In the genomic region with DNA sequence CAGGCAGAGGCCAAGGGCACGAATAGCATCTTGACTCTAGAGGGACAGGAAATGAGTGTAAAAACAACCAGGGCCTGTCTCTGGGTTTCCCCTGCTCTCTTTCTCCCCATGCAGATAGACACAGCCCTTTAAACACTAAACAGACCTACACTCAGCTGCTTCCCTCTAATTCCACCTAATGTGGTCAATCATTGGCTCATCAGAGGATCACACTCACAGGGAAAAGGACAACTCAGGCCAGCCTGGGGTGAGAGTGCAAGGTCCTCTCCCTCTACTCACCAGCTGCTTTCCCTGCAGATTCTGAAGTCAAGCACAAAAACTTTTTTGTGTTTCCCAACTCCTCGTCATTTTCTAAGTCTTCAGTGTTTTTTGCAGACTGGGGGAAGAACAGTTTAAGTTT, we compare ENCODE assay signal across 29 mouse cellular contexts. TPM values are rescaled to one million over a fixed set of nuclear protein-coding genes. Genes with fewer than 3 reads are reported as not detected.
DNase-seq lines count a peak whose midpoint lies in the region; ATAC-seq and TF ChIP-seq lines count a peak whose summit lies in the region.
"Had no signal": no experiment of that assay in that cellular context is flagged by ENCODE, and none has a peak within 500 bp of the region (broad histone marks: within the 10 kb centered on the region; RNA-seq: fewer than 3 reads in every experiment).

No protein-coding gene starts in this region.

- no peak overlapping the region for H3K27ac ChIP-seq in liver, embryonic 16.5 days (ENCODE audit: low read length)
- no peak overlapping the region for H3K27ac ChIP-seq in liver, postnatal 0 days (ENCODE audit: low read depth)
- H3K27ac ChIP-seq in kidney, adult 2 months (ENCODE audit: insufficient read depth, low read depth, low read length), result peak overlapping the region; percentile 36; the same call in 1 of the 2 replicates
- no peak overlapping the region for H3K27ac ChIP-seq in kidney, embryonic 15.5 days
- no peak overlapping the region for H3K27ac ChIP-seq in intestine, embryonic 15.5 days
- H3K27ac ChIP-seq: forebrain, embryonic 13.5 days; hindbrain, embryonic 13.5 days; midbrain, embryonic 10.5 days; neural tube, embryonic 12.5 days; stomach, embryonic 15.5 days had no signal

- TF ChIP-seq CTCF in liver, postnatal 0 days (IDR thresholded peaks at IDR 0.05; ENCODE audit: low read depth), result no peak
- no peak for TF ChIP-seq CTCF in kidney, adult 2 months (conservative IDR thresholded peaks at IDR 0.05; ENCODE audit: insufficient read depth, insufficient read length, low read depth, low read length)

- H3K4me2 ChIP-seq in liver, embryonic 16.5 days (ENCODE audit: low read depth, low read length), result no peak overlapping the region
- no peak overlapping the region for H3K4me2 ChIP-seq in liver, postnatal 0 days (ENCODE audit: low read depth, low read length)
- no peak overlapping the region for H3K4me2 ChIP-seq in kidney, embryonic 15.5 days
- H3K4me2 ChIP-seq in intestine, embryonic 15.5 days (replicated peaks), result no peak overlapping the region
- H3K4me2 ChIP-seq: forebrain, embryonic 13.5 days; heart, embryonic 11.5 days; hindbrain, embryonic 13.5 days; liver, embryonic 11.5 days; lung, embryonic 14.5 days; neural tube, embryonic 12.5 days; stomach, embryonic 15.5 days had no signal

- no peak overlapping the region for H3K9ac ChIP-seq in liver, embryonic 16.5 days (ENCODE audit: low read depth, low read length)
- no peak overlapping the region for H3K9ac ChIP-seq in liver, postnatal 0 days (replicated peaks)
- H3K9ac ChIP-seq in kidney, embryonic 15.5 days, result no peak overlapping the region
- H3K9ac ChIP-seq in intestine, embryonic 15.5 days, result no peak overlapping the region
- H3K9ac ChIP-seq: forebrain, embryonic 13.5 days; hindbrain, embryonic 13.5 days; lung, embryonic 14.5 days; neural tube, embryonic 12.5 days; stomach, embryonic 15.5 days had no signal

- no peaks in the 10 kb centered on the region for H3K27me3 ChIP-seq in liver, embryonic 16.5 days (ENCODE audit: control insufficient read depth, insufficient read depth, low read depth, low read length)
- no peaks in the 10 kb centered on the region for H3K27me3 ChIP-seq in liver, postnatal 0 days (ENCODE audit: insufficient read depth, low read length)
- no peaks in the 10 kb centered on the region for H3K27me3 ChIP-seq in kidney, adult 2 months (replicated peaks; ENCODE audit: control insufficient read depth, insufficient read depth, low read length)
- no peaks in the 10 kb centered on the region; the same call in 1 of the 2 replicates for H3K27me3 ChIP-seq in kidney, embryonic 15.5 days
- no peaks in the 10 kb centered on the region for H3K27me3 ChIP-seq in intestine, embryonic 15.5 days (replicated peaks)
- H3K27me3 ChIP-seq: forebrain, embryonic 13.5 days; hindbrain, embryonic 13.5 days; neural tube, embryonic 12.5 days; stomach, embryonic 15.5 days had no signal

- no peaks in the 10 kb centered on the region for H3K4me1 ChIP-seq in liver, embryonic 16.5 days (ENCODE audit: control insufficient read depth, low read depth, low read length)
- no peaks in the 10 kb centered on the region for H3K4me1 ChIP-seq in liver, postnatal 0 days (ENCODE audit: insufficient read depth)
- H3K4me1 ChIP-seq in kidney, adult 2 months (ENCODE audit: control insufficient read depth, insufficient read depth, low read length), result peaks cover 2% of the 10 kb centered on the region; the same call in 1 of the 2 replicates
- no peaks in the 10 kb centered on the region for H3K4me1 ChIP-seq in kidney, embryonic 15.5 days
- H3K4me1 ChIP-seq in intestine, embryonic 15.5 days (replicated peaks), result no peaks in the 10 kb centered on the region
- H3K4me1 ChIP-seq: forebrain, embryonic 13.5 days; hindbrain, embryonic 13.5 days; midbrain, embryonic 10.5 days; neural tube, embryonic 12.5 days; stomach, embryonic 15.5 days had no signal

- no peak for DNase-seq in liver, postnatal 0 days
- peak; percentile 87 for DNase-seq in kidney, adult 2 months
- DNase-seq in kidney, postnatal 25 days, result peak; percentile 56 to 79
- no peak for DNase-seq in gastrocnemius, adult 8-10 months (ENCODE audit: low spot score in 2 of 2)
- no peak for DNase-seq in cerebellum, postnatal 4 days (ENCODE audit: low spot score in 2 of 2)
- DNase-seq: adrenal gland, adult 2 months; adrenal gland, postnatal 36 days; B cell, adult 2 months; cerebellum, adult 2 months; cerebellum, postnatal 14 days; gastrocnemius, postnatal 36 days; heart, adult 18-20 months; heart, postnatal 36 days; lung, embryonic 14.5 days; lung, postnatal 14 days; right cerebral cortex, adult 18-20 months had no signal

- no peak for TF ChIP-seq POLR2A in kidney, adult 2 months (IDR thresholded peaks at IDR 0.05; ENCODE audit: low read depth, low read length)

- peak; percentile 37; the same call in 1 of the 2 replicates for ATAC-seq in liver, embryonic 16.5 days (ENCODE audit: low read depth)
- no peak for ATAC-seq in liver, postnatal 0 days
- ATAC-seq in kidney, embryonic 15.5 days (replicated peaks; ENCODE audit: low FRiP score), result peak; percentile 78; the same call in 1 of the 2 replicates
- no peak for ATAC-seq in intestine, embryonic 15.5 days
- ATAC-seq: activated CD4-positive, CD25-positive, alpha-beta regulatory T cell, adult 4 months; forebrain, embryonic 13.5 days had no signal

- H3K4me3 ChIP-seq in liver, embryonic 16.5 days (ENCODE audit: low read depth, low read length), result no peak overlapping the region
- no peak overlapping the region for H3K4me3 ChIP-seq in liver, postnatal 0 days (ENCODE audit: low read depth, low read length)
- no peak overlapping the region for H3K4me3 ChIP-seq in kidney, adult 2 months (ENCODE audit: insufficient read depth, low read depth, low read length)
- H3K4me3 ChIP-seq in kidney, embryonic 15.5 days (replicated peaks), result no peak overlapping the region
- H3K4me3 ChIP-seq in intestine, embryonic 15.5 days (replicated peaks), result no peak overlapping the region
- H3K4me3 ChIP-seq: forebrain, embryonic 13.5 days; hindbrain, embryonic 13.5 days; midbrain, embryonic 10.5 days; myocyte; neural tube, embryonic 12.5 days; stomach, embryonic 15.5 days had no signal

- no peaks in the 10 kb centered on the region for H3K9me3 ChIP-seq in liver, embryonic 16.5 days (replicated peaks; ENCODE audit: control insufficient read depth, low read length)
- no peaks in the 10 kb centered on the region for H3K9me3 ChIP-seq in liver, postnatal 0 days (ENCODE audit: low read length)
- no peaks in the 10 kb centered on the region for H3K9me3 ChIP-seq in kidney, embryonic 15.5 days (replicated peaks)
- H3K9me3 ChIP-seq in intestine, embryonic 15.5 days, result no peaks in the 10 kb centered on the region
- H3K9me3 ChIP-seq: forebrain, embryonic 13.5 days; hindbrain, embryonic 13.5 days; midbrain, embryonic 10.5 days; neural tube, embryonic 12.5 days; stomach, embryonic 15.5 days had no signal

- H3K36me3 ChIP-seq in liver, embryonic 16.5 days (ENCODE audit: control insufficient read depth, insufficient read depth), result no peaks in the 10 kb centered on the region
- H3K36me3 ChIP-seq in liver, postnatal 0 days (replicated peaks; ENCODE audit: insufficient read depth, low read length), result no peaks in the 10 kb centered on the region
- no peaks in the 10 kb centered on the region for H3K36me3 ChIP-seq in kidney, adult 2 months (ENCODE audit: control insufficient read depth, insufficient read depth, low read length)
- H3K36me3 ChIP-seq in kidney, embryonic 15.5 days, result no peaks in the 10 kb centered on the region
- no peaks in the 10 kb centered on the region for H3K36me3 ChIP-seq in intestine, embryonic 15.5 days
- H3K36me3 ChIP-seq: hindbrain, embryonic 13.5 days; midbrain, embryonic 10.5 days; neural tube, embryonic 12.5 days; stomach, embryonic 15.5 days had no signal

- 22% methylated on average over 2 of the region's 2 CpGs for WGBS in liver, embryonic 16.5 days (ENCODE audit: insufficient replicate concordance)
- WGBS in liver, postnatal 0 days (ENCODE audit: insufficient replicate concordance), result 24% methylated on average over 2 of the region's 2 CpGs
- WGBS in kidney, adult 2 months, result 34% methylated on average over 2 of the region's 2 CpGs
- 45% methylated on average over 2 of the region's 2 CpGs for WGBS in kidney, embryonic 15.5 days
- WGBS in intestine, embryonic 15.5 days, result 41% methylated on average over 2 of the region's 2 CpGs

- TF ChIP-seq EP300 in liver, postnatal 0 days (IDR thresholded peaks at IDR 0.05; ENCODE audit: low read depth), result no peak

RNA-seq across cellular contexts. Expression of gene Fsip1, which starts 8.8 kb away (rescaled TPM):
- 0.08 and 0.11 TPM in 2 replicates for polyA plus RNA-seq in liver, embryonic 16.5 days (2015; fragmentation: Nextera tagmentation; extraction: Ambion mirVana)
- polyA plus RNA-seq in liver, postnatal 0 days (2015; fragmentation: Nextera tagmentation; extraction: Ambion mirVana), result 0.11 and 0.21 TPM in 2 replicates
- 0.14 and 0.18 TPM in 2 replicates for polyA plus RNA-seq in kidney, adult 2 months (2012; rRNA removed)
- polyA plus RNA-seq in kidney, embryonic 15.5 days (2015; fragmentation: Nextera tagmentation; extraction: Ambion mirVana), result 0.93 and 1.2 TPM in 2 replicates
- not detected for total RNA-seq in gastrocnemius, adult 8-10 months (2022)
- 0.14 and 0.19 TPM in 2 replicates for polyA plus RNA-seq in intestine, embryonic 15.5 days (2015; fragmentation: Nextera tagmentation; extraction: Ambion mirVana)
- total RNA-seq: gastrocnemius, adult 18-20 months; gastrocnemius, postnatal 36 days; heart, adult 18-20 months; heart, postnatal 36 days had no signal
- polyA plus RNA-seq: activated CD4-positive, CD25-positive, alpha-beta regulatory T cell, adult 4 months; adrenal gland, adult 2 months had no signal

Comparison
In these comparisons a context has a peak if more than half of its experiments do, and no peak if none do; other contexts are left out.
1. ATAC-seq: peak in liver, embryonic 16.5 days (single experiment) and kidney, embryonic 15.5 days (single experiment); none in liver, postnatal 0 days (single experiment) and intestine, embryonic 15.5 days (single experiment).
2. DNase-seq: peak in kidney, adult 2 months (single experiment) and kidney, postnatal 25 days (2 of 2); none in liver, postnatal 0 days (single experiment), gastrocnemius, adult 8-10 months (0 of 2) and cerebellum, postnatal 4 days (0 of 2).